Mouse (Mus musculus): ENCODE results near the gene Mybl2. TPM values are rescaled to one million over a fixed set of nuclear protein-coding genes. Genes with fewer than 3 reads are reported as not detected.

Mybl2 gene
- polyA plus RNA-seq, 1 experiment from 2014 or later = 25.9 TPM

DNA sequence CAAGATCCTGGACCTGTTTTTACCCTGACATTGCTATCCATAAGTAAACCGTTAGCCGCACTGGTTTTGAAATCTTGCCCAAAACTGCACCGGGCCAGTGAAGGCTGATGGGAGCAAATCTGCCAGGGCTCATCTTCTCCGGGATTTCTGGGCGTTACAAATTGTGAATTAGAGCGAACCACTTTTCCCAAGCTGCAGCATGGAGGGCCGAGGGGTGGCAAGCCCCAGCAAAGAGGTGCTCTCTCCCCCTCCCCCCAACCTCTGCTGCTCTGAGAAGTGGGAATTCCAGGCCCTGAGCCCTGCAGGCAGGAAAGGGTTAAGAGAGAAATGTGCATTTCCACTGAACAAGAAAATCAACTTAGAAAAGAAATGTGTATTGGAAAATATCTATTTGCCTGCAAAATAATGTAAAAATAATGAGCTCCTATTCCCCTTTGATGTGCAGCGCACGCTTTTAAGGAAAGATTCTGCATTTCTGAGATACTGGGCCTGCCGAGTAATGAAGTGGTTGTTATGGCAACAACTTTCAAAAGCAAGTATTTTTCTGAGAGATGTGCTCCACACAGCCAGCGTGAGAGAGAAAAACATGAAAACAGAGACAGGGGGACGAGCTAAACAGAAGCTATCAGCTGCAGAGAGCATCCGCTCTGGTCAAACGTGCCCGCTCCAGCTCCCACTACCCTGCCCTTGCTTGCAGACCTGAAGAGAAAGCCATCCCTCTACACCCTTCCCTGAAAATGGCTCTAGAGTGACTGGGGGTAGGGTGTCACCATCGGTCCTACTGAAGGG, 57.1 kb downstream of the Mybl2 start:
- Histone ChIP-seq H3K9ac (ENCODE audit: low read depth, low read length) (no peak overlapping the region), H3K27ac (ENCODE audit: low read depth, low read length) (no peak overlapping the region), H3K27me3 (ENCODE audit: control insufficient read depth, insufficient read depth, low read length) (no peaks in the 10 kb centered on the region), H3K9me3 (ENCODE audit: control insufficient read depth, low read length) (no peaks in the 10 kb centered on the region), H3K4me2 (replicated peaks; ENCODE audit: low read depth, low read length) (no peak overlapping the region), H3K36me3 (ENCODE audit: control insufficient read depth, insufficient read depth, low read length) (no peaks in the 10 kb centered on the region), H3K4me1 (ENCODE audit: control insufficient read depth, insufficient read depth, low read length) (no peaks in the 10 kb centered on the region), H3K4me3 (ENCODE audit: low read length) (no peak overlapping the region)
- no peak for ATAC-seq (ENCODE audit: low FRiP score, low TSS enrichment)
- WGBS = 71% methylated on average over 16 of the region's 16 CpGs

DNA sequence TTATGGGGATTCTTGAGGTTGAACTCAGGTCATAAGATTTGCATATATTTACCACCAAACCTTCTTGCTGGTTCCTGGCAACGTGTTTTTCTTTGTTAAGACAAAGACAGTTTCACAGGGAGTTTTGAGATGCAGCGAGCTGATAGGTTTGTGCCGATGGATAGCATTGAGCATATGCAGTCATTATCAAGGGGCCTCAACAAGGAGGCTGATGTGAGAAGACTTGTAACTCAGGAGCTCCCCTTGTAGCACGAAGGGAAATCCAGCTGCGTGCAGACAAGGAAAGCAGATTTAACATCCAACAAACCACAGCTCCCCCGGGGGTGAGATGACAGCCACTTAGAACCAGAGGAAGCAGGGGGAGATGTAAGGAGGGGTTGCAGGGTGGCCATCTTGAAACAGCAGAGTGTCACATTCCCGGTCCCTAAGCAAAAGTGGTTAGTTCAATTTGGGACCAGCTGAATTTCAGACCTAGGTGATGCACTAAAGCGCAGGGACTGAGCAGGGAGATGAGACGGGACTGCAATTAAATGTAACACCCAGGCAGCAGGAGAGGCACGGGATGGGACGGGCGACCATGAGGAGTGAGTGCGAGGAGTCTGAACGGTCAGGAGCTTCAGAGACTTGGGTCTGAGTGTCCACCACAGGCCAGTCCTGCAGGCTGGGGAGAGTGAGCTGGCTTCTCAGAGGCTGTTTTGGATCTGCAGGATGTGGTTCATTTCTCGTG, 66.3 kb downstream of the Mybl2 start:
- H3K36me3 ChIP-seq (ENCODE audit: control insufficient read depth, insufficient read depth, low read length) = no peaks in the 10 kb centered on the region
- H3K4me1 ChIP-seq (ENCODE audit: control insufficient read depth, insufficient read depth, low read length) = no peaks in the 10 kb centered on the region
- WGBS = 68% methylated on average over 15 of the region's 15 CpGs
- H3K9me3 ChIP-seq (ENCODE audit: control insufficient read depth, low read length) = no peaks in the 10 kb centered on the region
- H3K4me2 ChIP-seq (replicated peaks; ENCODE audit: low read depth, low read length) = no peak overlapping the region
- H3K27ac ChIP-seq (ENCODE audit: low read depth, low read length) = no peak overlapping the region
- no peak overlapping the region for H3K4me3 ChIP-seq (ENCODE audit: low read length)
- no peak overlapping the region; the same call in 1 of the 2 replicates for H3K9ac ChIP-seq (ENCODE audit: low read depth, low read length)
- peaks cover 13% of the 10 kb centered on the region for H3K27me3 ChIP-seq (ENCODE audit: control insufficient read depth, insufficient read depth, low read length)
- ATAC-seq (ENCODE audit: low FRiP score, low TSS enrichment) = no peak

- no peaks in the 10 kb centered on the region for H3K9me3 ChIP-seq (ENCODE audit: control insufficient read depth, low read length)
- WGBS = 87% methylated on average over 3 of the region's 3 CpGs
- H3K36me3 ChIP-seq (ENCODE audit: control insufficient read depth, insufficient read depth, low read length) = no peaks in the 10 kb centered on the region
- no peak overlapping the region; the same call in 1 of the 2 replicates for H3K9ac ChIP-seq (ENCODE audit: low read depth, low read length)
- no peak for ATAC-seq (ENCODE audit: low FRiP score, low TSS enrichment)
- no peak overlapping the region for H3K4me2 ChIP-seq (replicated peaks; ENCODE audit: low read depth, low read length)
- no peaks in the 10 kb centered on the region for H3K4me1 ChIP-seq (ENCODE audit: control insufficient read depth, insufficient read depth, low read length)
- H3K27me3 ChIP-seq (ENCODE audit: control insufficient read depth, insufficient read depth, low read length) = peaks cover 13% of the 10 kb centered on the region
- no peak overlapping the region for H3K27ac ChIP-seq (ENCODE audit: low read depth, low read length)
- H3K4me3 ChIP-seq (ENCODE audit: low read length) = no peak overlapping the region
Observed at GRCm38 (mm10) chr2:163121353-163121660, 66.8 kb downstream of the Mybl2 start.

- peak; percentile 96 for ATAC-seq (ENCODE audit: low FRiP score, low TSS enrichment)
- WGBS = 23% methylated on average over 9 of the region's 9 CpGs
- H3K36me3 ChIP-seq (ENCODE audit: control insufficient read depth, insufficient read depth, low read length) = no peaks in the 10 kb centered on the region
- 0 out of 2 replicates have a peak overlapping the region, but pooled peaks have one; percentile 1 for H3K4me3 ChIP-seq (ENCODE audit: low read length)
- no peak overlapping the region for H3K27ac ChIP-seq (ENCODE audit: low read depth, low read length)
- H3K4me2 ChIP-seq (replicated peaks; ENCODE audit: low read depth, low read length) = peak overlapping the region; percentile 30; the same call in 1 of the 2 replicates
- H3K9ac ChIP-seq (ENCODE audit: low read depth, low read length) = no peak overlapping the region
- H3K4me1 ChIP-seq (ENCODE audit: control insufficient read depth, insufficient read depth, low read length) = no peaks in the 10 kb centered on the region
- H3K9me3 ChIP-seq (ENCODE audit: control insufficient read depth, low read length) = peaks cover under 1% of the 10 kb centered on the region; the same call in 1 of the 2 replicates
- H3K27me3 ChIP-seq (ENCODE audit: control insufficient read depth, insufficient read depth, low read length) = peaks cover 13% of the 10 kb centered on the region
Observed at GRCm38 (mm10) chr2:163122319-163122718, 67.8 kb downstream of the Mybl2 start.

DNA sequence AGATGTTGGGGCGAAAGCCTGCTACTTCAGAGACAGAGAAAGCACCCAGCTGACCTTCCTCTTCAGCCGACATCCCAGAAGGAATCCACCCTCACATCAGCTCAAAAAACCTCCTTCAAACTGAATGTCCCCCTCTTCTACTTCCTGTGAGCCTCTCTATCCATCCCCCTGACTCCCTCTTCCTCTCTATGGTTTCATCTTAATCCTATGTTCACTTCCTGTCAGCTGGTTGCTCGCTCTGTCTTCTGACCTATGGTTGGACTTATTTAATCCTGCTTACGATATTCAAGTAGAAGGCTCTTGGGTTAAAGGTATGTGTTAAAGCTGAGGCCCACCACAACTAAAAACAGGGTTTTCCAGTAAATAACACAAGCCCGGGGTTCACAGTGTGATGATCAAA, 69.0 kb downstream of the Mybl2 start:
- Histone ChIP-seq H3K4me1 (ENCODE audit: control insufficient read depth, insufficient read depth, low read length) (no peaks in the 10 kb centered on the region), H3K27me3 (ENCODE audit: control insufficient read depth, insufficient read depth, low read length) (peaks cover 13% of the 10 kb centered on the region), H3K4me3 (ENCODE audit: low read length) (no peak overlapping the region), H3K9me3 (ENCODE audit: control insufficient read depth, low read length) (peaks cover 3% of the 10 kb centered on the region; the same call in 1 of the 2 replicates), H3K4me2 (replicated peaks; ENCODE audit: low read depth, low read length) (no peak overlapping the region), H3K36me3 (ENCODE audit: control insufficient read depth, insufficient read depth, low read length) (no peaks in the 10 kb centered on the region), H3K27ac (ENCODE audit: low read depth, low read length) (no peak overlapping the region), H3K9ac (ENCODE audit: low read depth, low read length) (no peak overlapping the region)
- no peak for ATAC-seq (ENCODE audit: low FRiP score, low TSS enrichment)
- WGBS = 83% methylated on average over 5 of the region's 5 CpGs

DNA sequence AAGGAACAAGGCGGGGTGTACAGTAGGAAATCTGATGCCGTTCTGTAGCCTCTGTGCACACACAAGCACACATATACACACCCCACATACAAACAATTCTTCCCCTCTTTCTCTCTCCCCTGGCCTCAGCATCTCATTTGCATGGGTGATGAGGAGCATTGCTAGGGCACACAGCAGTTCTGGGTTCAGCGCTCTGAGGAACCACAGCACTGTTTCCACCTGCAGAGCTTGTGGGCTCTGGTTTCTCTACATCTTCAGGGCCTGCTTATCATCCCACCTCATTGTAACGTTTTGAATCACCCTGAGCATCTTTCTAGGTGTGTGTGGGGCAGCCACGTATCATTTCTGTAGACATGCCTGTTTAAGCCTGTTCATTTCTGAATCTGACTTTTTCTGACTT, 76.3 kb downstream of the Mybl2 start:
- WGBS = 79% methylated on average over 5 of the region's 5 CpGs
- Histone ChIP-seq H3K9me3 (ENCODE audit: control insufficient read depth, low read length) (peaks cover 3% of the 10 kb centered on the region; the same call in 1 of the 2 replicates), H3K27me3 (ENCODE audit: control insufficient read depth, insufficient read depth, low read length) (no peaks in the 10 kb centered on the region), H3K36me3 (ENCODE audit: control insufficient read depth, insufficient read depth, low read length) (no peaks in the 10 kb centered on the region), H3K4me2 (replicated peaks; ENCODE audit: low read depth, low read length) (no peak overlapping the region), H3K4me1 (ENCODE audit: control insufficient read depth, insufficient read depth, low read length) (no peaks in the 10 kb centered on the region), H3K4me3 (ENCODE audit: low read length) (no peak overlapping the region), H3K27ac (ENCODE audit: low read depth, low read length) (no peak overlapping the region), H3K9ac (ENCODE audit: low read depth, low read length) (no peak overlapping the region)
- ATAC-seq (ENCODE audit: low FRiP score, low TSS enrichment) = no peak

- no peak overlapping the region for H3K27ac ChIP-seq (ENCODE audit: low read depth, low read length)
- H3K27me3 ChIP-seq (ENCODE audit: control insufficient read depth, insufficient read depth, low read length) = no peaks in the 10 kb centered on the region
- H3K9ac ChIP-seq (ENCODE audit: low read depth, low read length) = no peak overlapping the region
- H3K4me1 ChIP-seq (ENCODE audit: control insufficient read depth, insufficient read depth, low read length) = no peaks in the 10 kb centered on the region
- no peak overlapping the region for H3K4me2 ChIP-seq (replicated peaks; ENCODE audit: low read depth, low read length)
- peaks cover 3% of the 10 kb centered on the region; the same call in 1 of the 2 replicates for H3K9me3 ChIP-seq (ENCODE audit: control insufficient read depth, low read length)
- 87% methylated on average over 5 of the region's 5 CpGs for WGBS
- H3K36me3 ChIP-seq (ENCODE audit: control insufficient read depth, insufficient read depth, low read length) = no peaks in the 10 kb centered on the region
- no peak overlapping the region for H3K4me3 ChIP-seq (ENCODE audit: low read length)
- no peak for ATAC-seq (ENCODE audit: low FRiP score, low TSS enrichment)
Observed at GRCm38 (mm10) chr2:163132314-163132713, 77.8 kb downstream of the Mybl2 start.
